ENCODE assay signal across 9 mouse cellular contexts in the genomic region with DNA sequence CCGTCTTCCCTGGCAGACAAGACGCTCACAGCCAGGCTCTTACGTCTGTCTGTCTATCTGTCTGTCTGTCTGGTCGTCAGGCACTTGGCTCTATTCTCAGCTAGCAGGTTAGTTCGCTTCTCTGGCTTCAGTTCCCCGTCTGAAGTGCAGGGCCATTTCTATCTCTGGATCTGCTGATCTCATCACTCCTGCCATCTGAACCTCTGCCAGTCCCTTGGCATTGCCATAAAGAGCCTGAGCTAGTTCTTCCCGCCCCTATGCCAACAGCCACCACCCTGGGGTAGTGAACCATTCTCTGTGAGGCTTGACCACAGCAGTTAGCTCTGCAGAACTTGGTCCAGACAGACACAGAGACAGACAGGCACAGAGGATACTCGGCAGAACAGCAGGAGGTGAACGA. TPM values are rescaled to one million over a fixed set of nuclear protein-coding genes. Genes with fewer than 3 reads are reported as not detected.
DNase-seq lines count a peak whose midpoint lies in the region.
"Had no signal": no experiment of that assay in that cellular context is flagged by ENCODE, and none has a peak within 500 bp of the region (broad histone marks: within the 10 kb centered on the region; RNA-seq: fewer than 3 reads in every experiment).

No protein-coding gene starts in this region.

- DNase-seq in adrenal gland, adult 2 months, result peak; percentile 68
- no peak for DNase-seq in adrenal gland, adult 8-10 months
- peak; percentile 59 for DNase-seq in layer of hippocampus, adult 11-12 months (ENCODE audit: low spot score)
- no peak for DNase-seq in layer of hippocampus, postnatal 25 days (ENCODE audit: extremely low spot score in 1 of 2, low spot score in 1 of 2)
- DNase-seq in cerebellum, adult 11 months, result peak; percentile 22
- DNase-seq in gastrocnemius, postnatal 10 days, result peak; percentile 49
- no peak for DNase-seq in thymus, postnatal 36 days
- no peak for DNase-seq in retina, postnatal 1 day
- DNase-seq: right cerebral cortex, postnatal 25 days had no signal

RNA-seq across cellular contexts. Expression of a gene that starts 9.0 kb away (rescaled TPM):
- 1 to 10 TPM; 3.1 to 4.2 TPM for total RNA-seq in adrenal gland, adult 2 months (2021)
- 2.8 and 3.7 TPM in 2 replicates for polyA plus RNA-seq in adrenal gland, adult 2 months (2012; rRNA removed)
- 1 to 10 TPM; 2.5 to 7.0 (median 3.8) TPM for total RNA-seq in adrenal gland, adult 8-10 months (2022)
- 1 to 10 TPM; 5.7 to 6.0 TPM for total RNA-seq in layer of hippocampus, postnatal 25 days (2021)
- 1 to 10 TPM in 1 of 2 experiments, under 1 TPM in 1; 0.59 to 2.0 TPM for total RNA-seq in gastrocnemius, postnatal 10 days (2021)

RNA-seq across cellular contexts. Expression of a gene that starts 23.6 kb away (rescaled TPM):
- total RNA-seq in adrenal gland, adult 2 months (2021), result 10 to 100 TPM; 41.7 to 44.2 TPM
- polyA plus RNA-seq in adrenal gland, adult 2 months (2012; rRNA removed), result 35.1 and 40.6 TPM in 2 replicates
- 10 to 100 TPM; 42.7 to 64.0 (median 55.6) TPM for total RNA-seq in adrenal gland, adult 8-10 months (2022)
- total RNA-seq in layer of hippocampus, postnatal 25 days (2021), result 1 to 10 TPM in 1 of 2 experiments, under 1 TPM in 1; 0.98 to 1.8 TPM
- 1 to 10 TPM; 6.5 to 8.6 TPM for total RNA-seq in gastrocnemius, postnatal 10 days (2021)

RNA-seq across cellular contexts. Expression of a gene that starts 27.4 kb away (rescaled TPM):
- 10 to 100 TPM; 54.0 to 86.4 TPM for total RNA-seq in adrenal gland, adult 2 months (2021)
- 83.5 and 83.8 TPM in 2 replicates for polyA plus RNA-seq in adrenal gland, adult 2 months (2012; rRNA removed)
- 100 to 1,000 TPM; 107 to 119 (median 115) TPM for total RNA-seq in adrenal gland, adult 8-10 months (2022)
- total RNA-seq in layer of hippocampus, postnatal 25 days (2021), result 1 to 10 TPM; 1.6 to 1.8 TPM
- total RNA-seq in gastrocnemius, postnatal 10 days (2021), result 1 to 10 TPM in 1 of 2 experiments, not detected in 1; 1.2 TPM

RNA-seq across cellular contexts. Expression of a gene that starts 45.2 kb away (rescaled TPM):
- total RNA-seq in adrenal gland, adult 2 months (2021), result 100 to 1,000 TPM; 211 to 277 TPM
- polyA plus RNA-seq in adrenal gland, adult 2 months (2012; rRNA removed), result 887 and 1,091 TPM in 2 replicates
- 100 to 1,000 TPM; 235 to 259 (median 252) TPM for total RNA-seq in adrenal gland, adult 8-10 months (2022)
- total RNA-seq in layer of hippocampus, postnatal 25 days (2021), result 100 to 1,000 TPM; 116 to 120 TPM
- total RNA-seq in gastrocnemius, postnatal 10 days (2021), result 10 to 100 TPM; 64.8 to 67.8 TPM

Comparison
In these comparisons a context has a peak if more than half of its experiments do, and no peak if none do; other contexts are left out.
1. DNase-seq: peak in adrenal gland, adult 2 months (single experiment), layer of hippocampus, adult 11-12 months (single experiment), cerebellum, adult 11 months (single experiment) and gastrocnemius, postnatal 10 days (single experiment); none in adrenal gland, adult 8-10 months (single experiment), layer of hippocampus, postnatal 25 days (0 of 2), thymus, postnatal 36 days (0 of 2) and retina, postnatal 1 day (single experiment).
2. RNA of a gene that starts 23.6 kb away (total RNA-seq): 42.7 to 64.0 TPM in adrenal gland, adult 8-10 months and 41.7 to 44.2 TPM in adrenal gland, adult 2 months; 6.5 to 8.6 TPM in gastrocnemius, postnatal 10 days and 0.98 to 1.8 TPM in layer of hippocampus, postnatal 25 days; every median in the first group is over 4 times any median in the second.
3. RNA of a gene that starts 27.4 kb away (total RNA-seq): 107 to 119 TPM in adrenal gland, adult 8-10 months and 54.0 to 86.4 TPM in adrenal gland, adult 2 months; 1.6 to 1.8 TPM in layer of hippocampus, postnatal 25 days and 1.2 TPM in gastrocnemius, postnatal 10 days; every median in the first group is over 10 times any median in the second.